Mouse (Mus musculus): ENCODE data around the gene Gm20388.
A peak's percentile ranks its signal among the peaks of the same experiment; 100 is the strongest.

Gm20388 gene

DNA sequence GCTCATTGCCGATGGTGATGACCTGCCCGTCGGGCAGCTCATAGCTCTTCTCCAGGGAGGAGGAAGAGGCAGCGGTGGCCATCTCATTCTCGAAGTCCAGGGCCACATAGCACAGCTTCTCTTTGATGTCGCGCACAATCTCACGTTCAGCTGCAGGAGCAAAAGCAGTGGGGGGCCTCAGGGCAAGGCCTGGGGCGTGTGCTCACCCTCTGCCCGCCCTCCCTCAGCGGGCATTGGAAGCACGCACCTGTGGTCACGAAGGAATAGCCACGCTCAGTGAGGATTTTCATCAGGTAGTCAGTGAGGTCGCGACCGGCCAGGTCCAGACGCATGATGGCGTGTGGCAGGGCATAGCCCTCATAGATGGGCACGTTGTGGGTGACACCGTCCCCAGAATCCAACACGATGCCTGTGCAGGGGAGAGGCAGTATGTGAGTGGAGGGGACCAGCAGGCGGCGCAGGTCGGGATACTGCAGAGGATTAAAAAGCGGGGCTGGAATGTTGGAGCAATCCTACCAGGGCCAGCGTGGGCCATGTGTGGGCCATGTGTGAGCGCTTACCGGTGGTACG is 3982.0 kb downstream of the Gm20388 start:
- no peak for DNase-seq (ENCODE audit: low spot score in 2 of 2)

- DNase-seq (ENCODE audit: low spot score in 2 of 2), result no peak
Observed at GRCm38 (mm10) chr8:123893413-123893812, 3982.8 kb downstream of the Gm20388 start.

GRCm38 (mm10) chr8:123894502-123895097 is 3984.0 kb downstream of the Gm20388 start, which contains the start of gene Acta1:
Gene Acta1, minus strand, starts transcription at chr8:123894751.
- no peak for DNase-seq (ENCODE audit: low spot score in 2 of 2)

- DNase-seq (ENCODE audit: low spot score in 2 of 2), result no peak
Observed at GRCm38 (mm10) chr8:123895230-123895629, 3984.6 kb downstream of the Gm20388 start.

GRCm38 (mm10) chr8:123895680-123896365 is 3985.2 kb downstream of the Gm20388 start:
- no peak for DNase-seq (ENCODE audit: low spot score in 2 of 2)

- no peak for DNase-seq (ENCODE audit: low spot score in 2 of 2)
Observed at GRCm38 (mm10) chr8:123896366-123896761, 3985.7 kb downstream of the Gm20388 start.

GRCm38 (mm10) chr8:123896774-123897173 is 3986.1 kb downstream of the Gm20388 start:
- no peak for DNase-seq (ENCODE audit: low spot score in 2 of 2)

GRCm38 (mm10) chr8:123898576-123898975 is 3987.9 kb downstream of the Gm20388 start:
- no peak for DNase-seq (ENCODE audit: low spot score in 2 of 2)

- DNase-seq (ENCODE audit: low spot score in 2 of 2), result no peak
Observed at GRCm38 (mm10) chr8:123899366-123899765, 3988.7 kb downstream of the Gm20388 start.

DNA sequence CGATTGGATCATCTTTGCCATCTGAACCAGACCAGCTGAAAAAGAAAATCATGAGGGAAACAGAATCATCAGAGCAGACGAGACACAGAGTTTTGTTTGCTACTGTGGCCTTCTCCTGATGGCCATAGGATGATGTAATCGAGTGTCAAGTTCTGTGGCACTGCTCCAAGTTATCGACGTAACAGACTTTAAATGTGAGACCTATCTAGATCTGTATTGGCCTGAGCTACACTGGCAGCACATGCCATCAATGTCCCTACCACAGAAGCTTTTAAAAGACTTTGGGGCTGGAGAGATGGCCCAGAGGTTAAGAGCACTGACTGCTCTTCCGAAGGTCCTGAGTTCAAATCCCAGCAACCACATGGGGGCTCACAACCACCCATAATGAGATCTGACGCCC is 3992.0 kb downstream of the Gm20388 start:
- no peak for DNase-seq (ENCODE audit: low spot score in 2 of 2)

DNA sequence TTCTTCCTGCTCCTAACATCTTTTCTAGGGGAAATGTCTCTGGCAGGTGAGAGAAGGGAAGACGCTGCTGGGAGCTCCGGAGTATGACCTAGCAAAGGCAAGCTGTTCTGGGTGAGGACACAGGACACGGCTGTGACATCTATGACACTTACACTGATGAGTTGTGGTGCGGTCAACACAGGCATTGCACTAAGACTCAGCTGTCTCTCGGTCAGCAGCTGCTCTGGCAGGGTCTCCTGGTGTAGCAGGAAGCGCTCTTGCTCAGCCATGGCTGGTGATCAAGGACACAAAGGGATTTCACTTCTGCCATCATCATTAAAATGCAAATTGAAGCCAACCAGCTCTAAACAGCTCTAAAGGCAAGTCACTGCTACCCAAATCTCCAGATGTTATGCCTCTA is 3997.0 kb downstream of the Gm20388 start:
- no peak for DNase-seq (ENCODE audit: low spot score in 2 of 2)

DNA sequence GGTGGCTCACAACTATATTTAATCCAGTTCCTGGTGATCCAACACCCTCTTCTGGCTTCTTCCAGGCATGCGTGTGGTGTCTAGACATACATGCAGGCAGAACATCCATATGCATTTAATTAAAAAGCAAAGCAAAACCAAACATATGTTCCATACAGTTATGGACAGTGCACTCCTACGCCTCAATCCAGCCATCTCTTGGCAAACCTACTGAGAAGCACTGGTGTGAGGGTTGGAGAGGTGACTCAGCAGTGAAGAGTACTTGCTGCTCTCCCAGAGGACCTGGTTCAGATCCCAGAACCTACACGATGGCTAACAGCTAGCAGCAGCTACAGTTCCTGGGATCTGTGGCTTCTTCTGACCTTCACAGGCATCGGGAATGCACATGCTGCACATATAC is 4001.6 kb downstream of the Gm20388 start:
- DNase-seq (ENCODE audit: low spot score in 2 of 2), result no peak

DNA sequence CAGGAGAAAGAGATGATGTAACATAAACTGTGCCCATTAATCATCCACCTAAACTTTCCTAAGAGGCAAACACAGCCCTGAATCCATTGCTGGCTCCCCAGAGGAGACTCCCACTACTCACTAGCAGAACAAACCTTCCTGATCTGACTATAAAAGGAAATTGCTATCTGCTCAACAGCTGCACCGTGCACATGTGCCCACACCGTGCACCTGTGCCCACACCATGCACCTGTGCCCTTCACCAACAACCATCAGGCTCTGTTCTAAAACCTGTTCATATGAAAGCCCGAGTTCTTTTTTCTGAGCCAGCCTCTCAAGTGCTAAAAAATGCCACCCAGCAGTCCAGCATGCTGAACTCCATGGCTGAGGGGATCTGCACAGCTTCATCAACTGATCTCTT is 4004.0 kb downstream of the Gm20388 start:
- no peak for DNase-seq (ENCODE audit: low spot score in 2 of 2)

DNA sequence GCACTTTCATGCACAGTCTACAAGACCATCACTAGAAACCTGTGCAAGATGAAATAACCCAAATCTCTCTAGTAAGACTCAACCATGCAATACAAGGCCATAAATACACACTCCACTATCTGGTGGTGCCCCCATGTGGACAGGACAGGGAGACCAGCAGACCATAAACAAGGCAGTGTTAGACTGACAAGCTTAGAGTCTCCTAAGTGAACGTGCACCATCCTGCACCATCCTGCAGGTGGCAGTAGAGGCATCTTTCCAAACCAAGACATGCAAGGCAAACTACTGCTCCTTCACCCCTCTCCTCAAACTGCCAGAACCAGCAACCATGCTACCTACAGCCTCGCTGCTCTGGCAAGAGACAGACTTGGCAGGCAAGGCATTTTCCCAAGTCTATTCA is 4014.1 kb downstream of the Gm20388 start:
- DNase-seq (ENCODE audit: low spot score in 2 of 2), result peak; percentile 51 to 76

DNA sequence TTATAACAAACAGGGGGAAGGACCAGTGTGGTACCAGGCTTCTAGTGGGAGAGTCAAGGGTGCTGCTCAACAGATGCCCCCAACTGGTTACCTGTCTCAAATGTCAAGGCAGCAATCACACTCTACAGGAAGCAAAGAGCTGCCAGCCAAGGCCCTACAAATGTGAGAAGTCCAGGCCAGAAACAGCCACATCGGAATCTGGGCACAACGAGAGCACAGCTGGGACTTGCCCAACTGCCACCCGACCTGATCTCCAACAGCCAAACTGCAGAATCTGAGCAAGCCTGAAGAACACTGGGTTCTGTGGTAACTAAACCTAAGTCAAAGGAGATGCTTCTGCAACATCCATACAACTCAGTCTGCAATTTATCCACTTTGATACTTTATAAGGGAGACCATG is 4015.0 kb downstream of the Gm20388 start:
- DNase-seq (ENCODE audit: low spot score in 2 of 2), result no peak

GRCm38 (mm10) chr8:123929026-123929425 is 4018.4 kb downstream of the Gm20388 start:
- no peak for DNase-seq (ENCODE audit: low spot score in 2 of 2)

GRCm38 (mm10) chr8:123948942-123949685 is 4038.5 kb downstream of the Gm20388 start, which contains the start of gene Nup133:
Gene Nup133, minus strand, starts transcription at chr8:123949265.
- DNase-seq (ENCODE audit: low spot score in 2 of 2), result peak; percentile 98 to 100

GRCm38 (mm10) chr8:123949686-123949986 is 4039.0 kb downstream of the Gm20388 start:
- no peak for DNase-seq (ENCODE audit: low spot score in 2 of 2)

DNA sequence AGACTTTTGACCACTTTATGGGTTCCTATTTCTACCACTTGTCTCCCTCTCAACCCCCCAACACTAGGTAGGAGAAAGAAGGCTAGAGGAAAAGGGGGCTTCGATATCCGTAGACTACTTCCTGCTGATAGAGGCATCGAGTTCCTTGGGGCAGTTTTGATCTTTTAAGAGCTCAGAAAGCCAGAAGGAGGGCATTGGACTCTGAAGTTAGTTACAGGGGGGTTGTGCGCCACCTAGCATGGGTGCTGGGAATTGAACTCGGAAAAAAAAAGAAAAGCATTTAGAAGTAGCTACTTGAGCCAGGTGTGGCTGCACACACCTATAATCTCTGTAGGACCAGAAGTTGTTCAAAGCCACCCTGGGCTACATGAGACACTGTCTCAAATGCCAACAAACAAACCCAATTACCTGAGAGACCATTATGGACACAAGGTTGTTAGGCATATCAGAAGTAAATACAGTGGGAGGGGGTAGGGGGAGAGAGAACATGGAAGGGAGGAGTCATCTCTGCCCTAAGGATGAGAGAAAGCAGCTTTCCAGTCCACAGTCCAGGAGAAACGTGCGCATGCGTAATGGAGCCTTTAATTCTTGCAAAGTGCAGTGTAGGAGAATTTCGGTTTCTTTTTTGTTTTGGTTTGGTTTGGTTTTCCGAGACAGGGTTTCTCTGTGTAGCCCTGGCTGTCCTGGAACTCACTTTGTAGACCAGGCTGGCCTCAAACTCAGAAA is 4039.6 kb downstream of the Gm20388 start:
- DNase-seq (ENCODE audit: low spot score in 2 of 2), result peak; percentile 42 to 60

DNA sequence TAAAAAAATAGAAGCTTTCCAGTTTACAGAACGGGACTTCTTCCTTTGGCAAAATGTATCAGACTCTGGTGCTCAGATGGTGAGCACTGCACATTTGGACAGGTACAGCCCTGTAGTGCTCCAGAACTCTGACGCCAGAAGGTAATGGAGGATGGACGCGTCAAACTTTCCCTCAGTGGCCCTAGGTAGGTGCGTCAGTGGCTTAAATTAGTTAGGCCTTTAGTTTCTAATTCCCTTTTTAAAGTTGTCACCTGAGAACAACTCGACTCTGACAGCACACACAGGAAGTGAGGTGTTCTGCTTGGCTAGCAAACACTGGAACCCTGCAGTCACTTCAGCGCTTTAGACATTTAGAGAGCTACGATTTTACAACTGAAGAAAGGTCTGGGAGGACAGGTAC is 4043.0 kb downstream of the Gm20388 start:
- no peak for DNase-seq (ENCODE audit: low spot score in 2 of 2)

- DNase-seq (ENCODE audit: low spot score in 2 of 2), result no peak
Observed at GRCm38 (mm10) chr8:123954246-123954645, 4043.6 kb downstream of the Gm20388 start.

GRCm38 (mm10) chr8:123958130-123958529 is 4047.5 kb downstream of the Gm20388 start:
- DNase-seq (ENCODE audit: low spot score in 2 of 2), result no peak
